Mouse (Mus musculus): ENCODE measurements at regions not wholly inside any gene's neighbourhood (a gene's known extent, or its start where the extent isn't known, plus 50 kb on each side); places are given as distances from the start of the nearest gene placed in this dataset.

DNA sequence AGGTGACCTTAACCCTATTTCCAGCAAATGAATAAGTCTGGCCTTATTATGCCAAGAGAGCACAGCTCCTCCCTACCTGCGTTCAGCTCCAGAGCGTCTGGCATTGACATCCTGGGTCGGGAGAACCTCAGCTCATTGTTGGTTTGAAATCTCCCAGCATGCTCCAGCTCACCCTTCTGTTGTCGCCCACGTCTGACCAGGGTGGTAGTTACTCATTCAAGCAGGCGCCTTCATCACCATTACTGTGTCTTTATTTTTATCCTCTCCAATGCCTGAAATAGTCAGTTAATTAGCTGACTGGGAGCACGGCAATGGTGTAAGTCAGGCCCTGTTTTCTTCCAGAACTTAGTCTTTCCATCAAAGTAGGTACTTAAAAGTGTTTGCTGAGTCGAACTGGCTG, 90.8 kb upstream of the Cxcr4 start:
- no peaks in the 10 kb centered on the region; the same call in 1 of the 2 replicates for H3K4me1 ChIP-seq (replicated peaks; ENCODE audit: insufficient read depth, low read length)
- H3K27me3 ChIP-seq (ENCODE audit: insufficient read depth, low read length), result no peaks in the 10 kb centered on the region
- no peaks in the 10 kb centered on the region for H3K9me3 ChIP-seq (replicated peaks; ENCODE audit: low read length)
- H3K36me3 ChIP-seq (ENCODE audit: insufficient read depth, low read length), result no peaks in the 10 kb centered on the region
- no peak overlapping the region for H3K4me3 ChIP-seq (replicated peaks; ENCODE audit: low read depth, low read length)
- no peak overlapping the region for H3K27ac ChIP-seq
- no peak overlapping the region for H3K9ac ChIP-seq (ENCODE audit: low read depth, low read length)
- no peak overlapping the region for H3K4me2 ChIP-seq (ENCODE audit: low read length)
- ATAC-seq (replicated peaks; ENCODE audit: low FRiP score, low read depth), result no peak
- no peak for DNase-seq (ENCODE audit: low spot score)
- TF ChIP-seq CTCF (IDR thresholded peaks at IDR 0.05; ENCODE audit: low read depth), result no peak
- 76% methylated on average over 8 of the region's 8 CpGs for WGBS

DNA sequence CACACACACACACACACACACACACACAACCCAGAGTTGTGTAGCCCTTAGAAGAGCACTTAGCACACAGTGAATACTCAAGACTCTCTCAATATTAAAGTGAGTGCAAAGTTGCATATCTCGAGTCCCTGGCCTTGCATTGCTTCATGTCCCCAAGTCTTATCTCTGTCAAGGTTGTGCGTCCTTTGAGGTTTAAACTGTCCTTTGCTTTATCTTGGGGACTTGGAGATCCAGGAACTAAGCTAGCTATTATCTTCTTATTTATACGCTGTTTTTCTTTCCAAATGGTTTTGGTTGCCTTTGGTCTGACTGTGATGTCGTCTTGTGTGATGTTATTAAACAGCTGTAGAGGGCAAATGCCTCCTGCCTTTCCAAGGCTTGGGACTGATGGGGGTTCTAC, 89.2 kb upstream of the Cxcr4 start:
- WGBS, result 78% methylated on average over 4 of the region's 4 CpGs
- H3K27ac ChIP-seq, result no peak overlapping the region
- no peak for DNase-seq (ENCODE audit: low spot score)
- H3K36me3 ChIP-seq (ENCODE audit: insufficient read depth, low read length), result no peaks in the 10 kb centered on the region
- H3K9ac ChIP-seq (ENCODE audit: low read depth, low read length), result no peak overlapping the region
- no peaks in the 10 kb centered on the region for H3K4me1 ChIP-seq (replicated peaks; ENCODE audit: insufficient read depth, low read length)
- no peak overlapping the region for H3K4me2 ChIP-seq (ENCODE audit: low read length)
- H3K4me3 ChIP-seq (replicated peaks; ENCODE audit: low read depth, low read length), result no peak overlapping the region
- TF ChIP-seq CTCF (IDR thresholded peaks at IDR 0.05; ENCODE audit: low read depth), result no peak
- H3K27me3 ChIP-seq (ENCODE audit: insufficient read depth, low read length), result no peaks in the 10 kb centered on the region
- ATAC-seq (replicated peaks; ENCODE audit: low FRiP score, low read depth), result no peak
- H3K9me3 ChIP-seq (replicated peaks; ENCODE audit: low read length), result no peaks in the 10 kb centered on the region

DNA sequence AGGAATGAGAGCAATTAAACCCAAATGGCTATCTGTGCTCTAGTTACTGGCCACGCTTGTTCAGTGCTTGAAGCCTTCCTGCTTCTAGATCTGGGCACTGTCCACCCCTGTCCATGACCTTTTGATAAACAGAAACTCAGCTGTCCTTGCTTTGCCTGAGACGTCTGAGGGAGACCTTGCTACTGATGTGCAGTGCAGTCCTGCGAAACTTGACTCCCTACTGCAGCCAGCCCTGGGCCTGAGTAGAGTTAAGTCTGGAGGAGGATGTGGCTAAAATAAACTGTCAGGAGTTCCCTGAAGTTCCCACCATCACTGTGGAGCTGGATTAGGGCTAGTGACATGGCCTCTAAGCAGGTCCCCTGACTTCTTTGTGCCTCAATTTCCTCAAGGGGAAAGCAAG, 88.4 kb upstream of the Cxcr4 start:
- ATAC-seq (replicated peaks; ENCODE audit: low FRiP score, low read depth), result no peak
- no peaks in the 10 kb centered on the region for H3K36me3 ChIP-seq (ENCODE audit: insufficient read depth, low read length)
- WGBS, result 34% methylated on average over 3 of the region's 3 CpGs
- H3K4me3 ChIP-seq (replicated peaks; ENCODE audit: low read depth, low read length), result no peak overlapping the region
- peak; percentile 54 for DNase-seq (ENCODE audit: low spot score)
- H3K9ac ChIP-seq (ENCODE audit: low read depth, low read length), result no peak overlapping the region
- TF ChIP-seq CTCF (IDR thresholded peaks at IDR 0.05; ENCODE audit: low read depth), result no peak
- no peaks in the 10 kb centered on the region for H3K27me3 ChIP-seq (ENCODE audit: insufficient read depth, low read length)
- H3K27ac ChIP-seq, result no peak overlapping the region
- no peaks in the 10 kb centered on the region for H3K9me3 ChIP-seq (replicated peaks; ENCODE audit: low read length)
- no peaks in the 10 kb centered on the region for H3K4me1 ChIP-seq (replicated peaks; ENCODE audit: insufficient read depth, low read length)
- H3K4me2 ChIP-seq (ENCODE audit: low read length), result no peak overlapping the region

DNA sequence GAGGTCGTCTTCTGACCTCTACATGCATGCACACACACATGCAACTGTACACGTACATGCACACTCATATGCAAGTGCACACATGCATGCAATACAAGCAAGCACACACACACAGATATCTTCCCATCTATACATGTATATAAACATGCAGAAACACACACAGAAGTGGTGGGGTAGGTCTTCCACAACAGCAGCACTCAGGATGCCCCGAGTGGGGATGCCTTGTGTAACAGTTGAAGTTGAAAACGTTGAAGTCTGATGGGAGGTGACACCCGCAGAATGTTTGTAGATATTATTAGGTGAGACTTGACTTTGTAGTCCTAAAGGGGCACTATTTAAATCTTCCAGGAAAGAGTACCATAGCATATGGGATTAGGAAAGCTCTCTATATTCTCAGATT, 87.9 kb upstream of the Cxcr4 start:
- Histone ChIP-seq H3K4me3 (replicated peaks; ENCODE audit: low read depth, low read length) (no peak overlapping the region), H3K9me3 (replicated peaks; ENCODE audit: low read length) (no peaks in the 10 kb centered on the region), H3K36me3 (ENCODE audit: insufficient read depth, low read length) (no peaks in the 10 kb centered on the region), H3K4me1 (replicated peaks; ENCODE audit: insufficient read depth, low read length) (no peaks in the 10 kb centered on the region), H3K27ac (no peak overlapping the region), H3K4me2 (ENCODE audit: low read length) (no peak overlapping the region), H3K27me3 (ENCODE audit: insufficient read depth, low read length) (no peaks in the 10 kb centered on the region), H3K9ac (ENCODE audit: low read depth, low read length) (no peak overlapping the region)
- no peak for DNase-seq (ENCODE audit: low spot score)
- WGBS, result 74% methylated on average over 5 of the region's 5 CpGs
- ATAC-seq (replicated peaks; ENCODE audit: low FRiP score, low read depth), result no peak
- TF ChIP-seq CTCF (IDR thresholded peaks at IDR 0.05; ENCODE audit: low read depth), result no peak

DNA sequence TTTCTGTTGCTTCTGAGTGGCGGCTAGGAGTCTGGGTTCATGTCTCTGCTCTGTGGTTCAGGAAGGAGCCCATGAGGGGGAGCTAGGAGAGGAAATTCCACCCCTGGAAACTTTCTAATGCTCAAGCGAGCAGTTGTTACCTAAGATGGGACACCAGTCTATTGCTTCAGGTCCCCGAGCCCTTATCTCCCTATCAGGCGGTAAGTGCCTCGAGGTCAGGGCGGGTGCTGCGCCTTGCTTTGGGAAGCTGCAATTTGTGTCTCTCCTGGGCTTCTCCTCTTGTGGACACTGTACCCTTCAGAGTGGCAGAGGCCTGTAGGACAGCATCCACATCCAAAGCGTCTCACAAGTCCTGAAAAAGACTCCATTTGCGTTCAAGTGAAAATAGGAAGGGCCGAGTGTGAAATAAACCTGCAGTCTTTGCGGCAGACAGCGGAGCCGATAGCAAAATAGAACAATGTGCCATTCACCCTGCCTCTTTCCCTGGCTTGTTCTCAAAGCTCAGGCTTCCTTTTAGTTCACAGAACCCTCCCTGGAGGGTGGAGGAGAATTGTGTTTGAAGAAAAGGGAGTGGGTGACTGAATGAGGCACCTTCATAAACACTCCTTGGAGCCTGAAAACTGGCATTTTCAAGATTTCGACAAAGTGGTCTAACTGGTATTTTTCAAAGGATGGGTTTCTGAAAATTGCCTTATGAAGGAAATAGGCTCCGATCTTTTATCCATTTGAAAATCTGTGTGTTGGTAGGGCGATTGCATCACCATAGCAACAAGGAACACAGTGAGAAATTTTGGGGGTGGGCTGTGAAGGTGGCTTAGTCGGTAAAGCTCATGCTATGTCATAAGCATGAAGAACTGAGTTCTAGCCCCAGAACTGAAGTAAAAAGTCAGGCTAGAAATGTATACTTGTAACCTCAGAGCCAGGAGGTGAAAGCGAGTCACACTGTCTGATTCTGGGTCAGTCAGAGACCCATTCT, 87.2 kb upstream of the Cxcr4 start:
- Histone ChIP-seq H3K4me2 (ENCODE audit: low read length) (no peak overlapping the region), H3K4me1 (replicated peaks; ENCODE audit: insufficient read depth, low read length) (no peaks in the 10 kb centered on the region), H3K9me3 (replicated peaks; ENCODE audit: low read length) (no peaks in the 10 kb centered on the region), H3K9ac (ENCODE audit: low read depth, low read length) (no peak overlapping the region), H3K36me3 (ENCODE audit: insufficient read depth, low read length) (no peaks in the 10 kb centered on the region), H3K27ac (no peak overlapping the region), H3K27me3 (ENCODE audit: insufficient read depth, low read length) (no peaks in the 10 kb centered on the region), H3K4me3 (replicated peaks; ENCODE audit: low read depth, low read length) (no peak overlapping the region)
- 61% methylated on average over 18 of the region's 18 CpGs for WGBS
- no peak for DNase-seq (ENCODE audit: low spot score)
- no peak for ATAC-seq (replicated peaks; ENCODE audit: low FRiP score, low read depth)
- no peak for TF ChIP-seq CTCF (IDR thresholded peaks at IDR 0.05; ENCODE audit: low read depth)

DNA sequence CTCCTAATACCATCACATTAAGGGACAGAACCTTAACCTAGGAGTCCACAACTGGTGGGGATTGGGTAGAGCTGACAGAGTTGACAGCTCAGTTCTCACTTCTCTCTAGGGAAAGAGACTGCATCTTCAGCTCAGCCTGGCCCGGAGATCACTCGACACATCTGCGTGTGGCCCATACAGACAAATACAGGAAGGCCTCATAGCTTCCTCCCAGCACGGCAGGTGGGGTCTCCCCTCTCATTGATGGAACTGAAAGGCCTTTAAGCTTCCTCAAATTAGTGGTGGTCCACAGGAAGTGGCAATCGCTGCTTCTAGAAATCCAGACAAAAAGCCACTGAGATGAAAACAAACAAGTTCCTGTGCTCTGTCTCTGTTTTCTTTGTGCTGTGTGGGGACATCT, 83.4 kb upstream of the Cxcr4 start:
- TF ChIP-seq CTCF (IDR thresholded peaks at IDR 0.05; ENCODE audit: low read depth), result no peak
- no peak overlapping the region for H3K4me2 ChIP-seq (ENCODE audit: low read length)
- DNase-seq (ENCODE audit: low spot score) (no peak), ATAC-seq (replicated peaks; ENCODE audit: low FRiP score, low read depth) (no peak)
- no peaks in the 10 kb centered on the region for H3K4me1 ChIP-seq (replicated peaks; ENCODE audit: insufficient read depth, low read length)
- no peak overlapping the region for H3K9ac ChIP-seq (ENCODE audit: low read depth, low read length)
- no peak overlapping the region for H3K27ac ChIP-seq
- WGBS, result 80% methylated on average over 5 of the region's 5 CpGs
- H3K36me3 ChIP-seq (ENCODE audit: insufficient read depth, low read length), result no peaks in the 10 kb centered on the region
- H3K27me3 ChIP-seq (ENCODE audit: insufficient read depth, low read length), result no peaks in the 10 kb centered on the region
- no peaks in the 10 kb centered on the region for H3K9me3 ChIP-seq (replicated peaks; ENCODE audit: low read length)
- H3K4me3 ChIP-seq (replicated peaks; ENCODE audit: low read depth, low read length), result no peak overlapping the region
